Mouse (Mus musculus) T-helper 17 cell (primary cell): ENCODE data around the gene Lrp1.

Experiments
- in situ Hi-C, 2 experiments: fragments of 300-600 bp; cut with MboI, MseI; formaldehyde crosslinking; loops; 1 replicate in 1 of 2; 2 replicates in 1 of 2; pipeline ENCODE4 v1.15.1; 2025; ENCODE audit warnings: high pct_unique_total_duplicates in 2 of 2

Gene Lrp1

DNA sequence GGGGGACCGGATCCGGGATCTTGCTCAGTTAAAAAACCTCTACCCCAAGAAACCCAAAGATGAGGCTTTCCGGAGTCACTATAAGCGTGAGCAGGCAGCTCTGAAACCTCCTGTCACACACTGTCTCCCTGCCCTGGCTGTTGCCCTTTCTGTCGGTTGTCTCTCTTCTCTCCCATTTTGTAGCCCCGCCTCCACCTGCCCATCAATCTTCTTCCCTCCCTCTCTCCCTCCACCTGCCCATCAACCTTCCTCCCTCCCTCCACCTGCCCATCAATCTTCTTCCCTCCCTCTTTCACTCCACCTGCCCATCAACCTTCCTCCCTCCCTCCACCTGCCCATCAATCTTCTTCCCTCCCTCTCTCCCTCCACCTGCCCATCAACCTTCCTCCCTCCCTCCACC is 36.7 kb upstream of the Lrp1 start:
- in situ Hi-C loops = loop anchor here (25.0 kb wide), 2 partner anchors 830 to 905 kb away; partner anchors contain the start of genes Myl6 (in 1 of the 2), Myl6b (in 1 of the 2) and Pa2g4 (in 1 of the 2)

- in situ Hi-C loops = loop anchor here (25.0 kb wide), 2 partner anchors 832 to 907 kb away; partner anchors contain the start of genes Myl6 (in 1 of the 2), Myl6b (in 1 of the 2) and Pa2g4 (in 1 of the 2)
These were observed 34.1 kb upstream of the Lrp1 start for GRCm38 (mm10) chr10:127654970-127655579.

DNA sequence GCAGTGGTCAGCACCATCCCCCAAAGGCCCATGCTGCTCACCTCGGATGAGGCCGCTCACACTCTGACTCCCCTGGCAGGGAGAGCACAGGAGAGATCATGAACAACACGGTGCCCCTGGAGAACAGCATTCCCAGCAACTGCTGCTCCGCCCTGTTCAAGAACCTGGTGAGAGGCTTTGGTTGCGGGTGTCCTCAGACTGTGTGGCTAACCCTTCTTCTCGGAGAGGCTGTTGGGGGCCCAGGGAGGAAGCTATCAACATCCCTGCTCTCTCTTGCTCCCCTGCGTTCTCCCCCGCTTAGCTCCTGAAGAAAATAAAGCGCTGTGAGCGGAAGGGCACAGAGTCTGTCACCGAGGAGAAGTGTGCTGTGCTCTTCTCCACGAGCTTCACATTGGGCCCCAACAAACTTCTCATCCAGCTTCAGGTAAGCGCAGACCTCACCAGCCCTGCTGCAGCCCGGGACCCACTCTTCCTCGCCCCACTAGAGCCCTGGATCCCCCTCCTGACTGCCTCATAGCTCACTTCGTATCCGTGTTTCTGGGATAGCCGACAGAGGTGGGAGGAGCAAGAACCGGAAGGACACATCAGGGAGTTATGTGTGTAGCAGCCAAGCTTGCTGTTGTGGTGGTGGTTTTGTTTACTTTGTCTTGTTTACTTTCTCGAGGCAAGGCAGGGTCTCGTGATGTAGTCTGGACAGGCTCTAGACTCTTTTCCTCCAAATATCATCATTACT is 32.1 kb upstream of the Lrp1 start:
- in situ Hi-C loops = loop anchor here (25.0 kb wide), 2 partner anchors 834 to 909 kb away; partner anchors contain the start of genes Myl6 (in 1 of the 2), Myl6b (in 1 of the 2) and Pa2g4 (in 1 of the 2)

GRCm38 (mm10) chr10:127645791-127646190 is 24.8 kb upstream of the Lrp1 start:
- in situ Hi-C loops = no loop called here

DNA sequence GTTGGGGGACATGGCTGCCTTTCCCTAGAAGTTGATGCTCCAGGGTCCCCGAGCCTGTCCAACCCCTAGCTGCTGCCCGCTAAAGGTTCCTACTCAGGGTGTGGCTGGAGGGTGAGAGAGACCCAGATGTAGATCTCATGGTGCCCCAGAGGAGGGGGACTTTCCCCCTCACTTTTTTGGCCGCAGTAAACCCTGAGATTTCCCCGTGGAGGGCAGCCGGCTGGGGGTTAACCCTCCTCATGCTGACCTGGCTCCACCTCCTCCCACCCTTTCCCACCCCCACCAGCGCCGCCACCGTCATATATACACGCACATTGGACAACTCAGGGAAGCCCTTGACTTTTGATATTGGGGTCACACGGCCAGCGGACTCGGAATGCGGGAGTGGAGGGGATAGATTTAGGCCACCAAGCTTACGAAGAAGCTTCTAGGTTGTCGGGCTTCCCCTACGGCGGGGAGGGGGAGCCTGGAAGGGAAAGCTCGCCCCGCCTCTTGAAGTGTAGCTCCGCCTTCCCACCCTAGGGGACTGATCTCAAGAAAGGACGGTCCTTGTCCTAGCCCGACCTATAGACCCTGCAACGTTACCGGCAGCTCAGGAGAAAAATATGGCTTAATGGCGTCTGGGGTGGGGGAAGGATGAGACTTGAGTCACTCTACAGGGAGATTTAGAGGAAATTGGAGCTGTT is 22.7 kb upstream of the Lrp1 start:
- in situ Hi-C loops = loop anchor here in 1 of 2 experiments (5.0 kb wide), 1 partner anchor 99 kb away; no protein-coding TSS in a partner anchor

GRCm38 (mm10) chr10:127642772-127643552 is 22.0 kb upstream of the Lrp1 start, which contains the start of gene Stat6:
Stat6 (plus strand) TSS chr10:127642986.
- in situ Hi-C loops = loop anchor here in 1 of 2 experiments (5.0 kb wide), 1 partner anchor 99 kb away; no protein-coding TSS in a partner anchor

- in situ Hi-C loops = loop anchor here in 1 of 2 experiments (5.0 kb wide), 1 partner anchor 100 kb away; no protein-coding TSS in a partner anchor
These were observed 21.2 kb upstream of the Lrp1 start for GRCm38 (mm10) chr10:127641861-127642771.

DNA sequence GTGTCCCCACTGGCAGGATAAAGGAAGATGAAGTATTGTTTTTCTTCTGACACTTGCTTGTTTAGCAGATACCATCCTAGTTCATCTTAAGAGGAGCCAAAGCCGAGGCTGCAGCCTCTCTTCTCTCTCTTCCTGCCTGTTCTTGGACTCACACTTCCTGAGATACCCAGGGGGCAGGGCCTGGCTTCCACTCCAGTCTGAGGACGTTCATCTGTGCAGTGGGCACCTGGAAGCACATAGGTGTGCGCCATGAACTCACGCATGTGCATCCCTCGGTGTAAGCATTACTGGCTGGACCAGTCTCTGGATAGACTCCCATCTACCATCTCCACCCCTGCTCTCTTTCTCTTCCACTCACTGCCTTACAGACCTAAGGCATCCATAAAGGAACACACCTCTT is 19.5 kb upstream of the Lrp1 start:
- in situ Hi-C loops = loop anchor here in 1 of 2 experiments (5.0 kb wide), 1 partner anchor 102 kb away; no protein-coding TSS in a partner anchor

- in situ Hi-C loops = loop anchor here (5.0 to 10.0 kb wide), 2 partner anchors 58 to 1780 kb away; no protein-coding TSS in a partner anchor
These were observed 11.8 kb upstream of the Lrp1 start for GRCm38 (mm10) chr10:127632668-127633271.

GRCm38 (mm10) chr10:127631261-127632214 is 10.6 kb upstream of the Lrp1 start:
- in situ Hi-C loops = loop anchor here (5.0 to 10.0 kb wide), 2 partner anchors 57 to 1779 kb away; no protein-coding TSS in a partner anchor

DNA sequence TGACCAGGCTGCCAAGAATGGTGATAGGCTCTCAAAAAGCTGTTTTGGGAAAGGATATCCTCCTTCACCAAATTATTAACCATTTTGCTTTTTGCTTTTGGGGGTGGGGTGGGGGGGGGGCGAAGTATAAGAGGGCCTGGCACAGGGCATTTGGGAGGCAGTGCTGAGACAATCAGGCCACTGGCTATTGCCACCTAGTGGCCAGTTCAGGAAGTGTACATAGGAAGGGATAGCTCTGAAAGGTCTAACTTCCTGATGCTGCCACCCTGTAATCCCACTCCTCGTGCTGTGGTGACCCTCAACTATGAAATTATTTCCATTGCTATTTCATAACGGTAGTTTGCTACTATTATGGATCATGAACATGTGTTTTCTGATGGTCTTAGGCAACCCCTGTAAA is 5.5 kb upstream of the Lrp1 start:
- in situ Hi-C loops = no loop called here

DNA sequence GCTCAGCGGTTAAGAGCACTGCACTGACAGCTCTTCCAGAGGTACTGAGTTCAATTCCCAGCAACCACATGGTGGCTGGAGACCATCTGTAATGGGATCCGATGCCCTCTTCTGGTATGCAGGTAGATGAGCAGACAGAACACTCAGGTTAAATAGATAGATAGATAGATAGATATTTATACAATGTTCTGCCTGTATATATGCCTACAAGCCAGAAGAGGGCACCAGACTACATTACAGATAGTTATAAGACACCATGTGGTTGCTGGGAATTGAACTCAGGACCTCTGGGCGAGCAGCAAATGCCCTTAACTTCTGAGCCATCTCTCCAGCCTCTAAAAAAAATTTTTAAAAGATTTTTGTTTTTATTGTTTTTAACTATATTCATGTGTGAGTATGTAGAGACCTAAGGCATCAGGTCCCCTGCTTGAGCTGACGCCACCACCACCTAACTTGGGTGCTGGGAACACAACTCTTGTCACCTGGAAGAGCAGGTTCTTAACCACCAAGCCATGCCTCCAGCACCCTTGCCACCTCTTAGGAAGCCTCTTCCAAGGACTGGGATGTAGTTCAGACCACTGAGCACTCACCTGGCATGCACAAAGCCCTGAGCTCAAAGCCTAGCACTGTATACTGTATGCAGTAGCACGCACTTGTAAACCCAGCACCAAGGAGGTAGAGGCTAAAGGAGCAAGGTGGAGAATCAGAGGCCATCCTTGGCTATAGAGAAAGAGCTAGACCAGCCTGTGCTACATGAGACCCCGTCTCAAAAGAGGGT is 2.7 kb upstream of the Lrp1 start:
- in situ Hi-C loops = no loop called here

DNA sequence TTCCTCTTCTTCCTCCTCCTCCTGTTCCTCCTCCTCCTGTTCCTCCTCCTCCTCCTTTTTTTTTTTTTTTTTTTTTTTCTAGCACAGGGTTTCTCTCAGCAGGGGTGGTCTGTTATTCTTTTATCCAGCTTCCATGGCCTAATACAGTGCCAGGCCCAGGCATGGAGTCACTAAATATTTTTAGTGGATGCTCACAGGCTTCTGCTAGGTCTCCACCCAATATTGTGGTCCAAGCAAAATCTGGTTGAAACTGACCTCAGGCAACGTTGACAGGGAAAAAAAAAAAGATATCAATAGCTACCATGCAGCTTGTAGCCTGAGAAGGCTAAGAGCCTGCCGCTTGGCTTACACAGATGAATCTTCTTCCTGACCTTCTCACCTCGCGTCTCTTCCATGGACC is 1.7 kb upstream of the Lrp1 start:
- in situ Hi-C loops = no loop called here

DNA sequence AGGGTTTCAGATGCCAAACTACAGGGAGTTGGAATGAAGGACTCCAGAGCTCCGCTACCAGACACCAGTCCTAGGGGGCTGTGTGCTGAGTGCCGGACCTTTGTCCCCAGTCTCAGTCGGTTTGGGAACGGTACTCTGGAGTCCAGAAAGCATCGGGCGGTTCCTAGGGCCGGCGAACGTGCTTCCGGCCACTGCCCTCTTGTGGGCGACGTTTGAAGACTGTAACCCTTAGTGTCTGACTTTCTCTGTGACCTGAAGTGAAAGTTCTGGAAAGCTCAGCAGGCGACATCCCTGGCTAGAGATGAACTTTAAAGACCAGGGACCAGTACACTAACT is 1.1 kb upstream of the Lrp1 start:
- in situ Hi-C loops = no loop called here

- in situ Hi-C loops = no loop called here
These were observed 476 bp upstream of the Lrp1 start for GRCm38 (mm10) chr10:127621191-127622056.

- in situ Hi-C loops = no loop called here
These were observed 975 bp downstream of the Lrp1 start for GRCm38 (mm10) chr10:127619941-127620405.
